Mouse (Mus musculus) liver, embryonic 14.5 days (tissue): ENCODE measurements around the gene Gm45140.

Experiments
- CTCF ChIP-seq: IDR thresholded peaks from 2 replicates; pipeline ENCODE4 v1.5.1; 2016; ENCODE audit warnings: antibody characterized with exemption, low read depth, control low read depth
- EP300 ChIP-seq: IDR thresholded peaks from 2 replicates; pipeline ENCODE4 v1.6.1; 2016; ENCODE audit warnings: antibody characterized with exemption, low read depth

DNA sequence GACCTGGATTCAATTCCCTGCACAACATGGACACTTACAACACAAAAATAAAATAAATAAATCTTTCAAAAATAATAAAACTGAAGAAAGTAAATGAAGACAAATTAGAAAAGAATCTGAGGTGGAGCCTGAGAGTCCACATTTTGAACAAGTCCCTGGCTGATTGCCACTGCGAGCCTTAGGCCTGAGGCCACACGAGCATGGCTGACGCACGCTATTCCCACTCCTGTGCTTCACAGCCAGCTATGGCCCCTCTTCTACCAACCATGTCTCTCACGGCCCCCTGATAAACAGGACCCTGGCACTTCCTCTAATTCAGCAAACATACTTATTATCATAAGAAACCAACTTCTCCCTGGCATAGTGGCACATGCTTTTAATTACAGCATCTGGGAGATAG is 49.0 kb downstream of the Gm45140 start:
- TF ChIP-seq CTCF, result no peak
- no peak for TF ChIP-seq EP300
